Mouse (Mus musculus): ENCODE measurements around the gene 1700016K19Rik. TPM values are rescaled to one million over a fixed set of nuclear protein-coding genes. Genes with fewer than 3 reads are reported as not detected.

1700016K19Rik gene
- polyA plus RNA-seq, 2 experiments = 0.76 to 0.87 TPM

- no peaks in the 10 kb centered on the region for H3K27me3 ChIP-seq (ENCODE audit: control insufficient read depth, insufficient read depth, low read length)
- ATAC-seq (ENCODE audit: low FRiP score, low read depth) = no peak
- peaks cover 4% of the 10 kb centered on the region; the same call in 1 of the 2 replicates for H3K4me1 ChIP-seq (ENCODE audit: control insufficient read depth, insufficient read depth, low read length)
Observed at GRCm38 (mm10) chr11:76050509-76050908, 50.8 kb downstream of the 1700016K19Rik start.

GRCm38 (mm10) chr11:76050967-76051512, 51.3 kb downstream of the 1700016K19Rik start:
- H3K9me3 ChIP-seq (ENCODE audit: control insufficient read depth, low read length) = no peaks in the 10 kb centered on the region
- TF ChIP-seq POLR2A (IDR thresholded peaks at IDR 0.05; ENCODE audit: borderline replicate concordance, extremely low read depth, insufficient read depth, insufficient read length) = no peak
- H3K9ac ChIP-seq (ENCODE audit: low read depth, low read length, severe bottlenecking) = no peak overlapping the region
- DNase-seq (ENCODE audit: low spot score) (no peak), ATAC-seq (ENCODE audit: low FRiP score, low read depth) (no peak)
- 40% methylated on average over 5 of the region's 5 CpGs for WGBS
- H3K4me2 ChIP-seq (replicated peaks; ENCODE audit: low read depth, low read length, severe bottlenecking) = no peak overlapping the region
- no peak overlapping the region for H3K27ac ChIP-seq (replicated peaks; ENCODE audit: low read depth, low read length)
- H3K4me1 ChIP-seq (ENCODE audit: control insufficient read depth, insufficient read depth, low read length) = peaks cover 4% of the 10 kb centered on the region; the same call in 1 of the 2 replicates
- H3K36me3 ChIP-seq (ENCODE audit: control insufficient read depth, insufficient read depth, low read length) = peaks cover 8% of the 10 kb centered on the region; the same call in 1 of the 2 replicates
- no peaks in the 10 kb centered on the region for H3K27me3 ChIP-seq (ENCODE audit: control insufficient read depth, insufficient read depth, low read length)
- H3K4me3 ChIP-seq (replicated peaks; ENCODE audit: low read length) = no peak overlapping the region

More at GRCm38 (mm10) chr11:76050509-76050908, 50.8 kb downstream of the 1700016K19Rik start:
- H3K4me3 ChIP-seq (replicated peaks; ENCODE audit: low read length) = no peak overlapping the region
- TF ChIP-seq POLR2A (IDR thresholded peaks at IDR 0.05; ENCODE audit: borderline replicate concordance, extremely low read depth, insufficient read depth, insufficient read length) = no peak
- no peak overlapping the region for H3K27ac ChIP-seq (replicated peaks; ENCODE audit: low read depth, low read length)
- no peaks in the 10 kb centered on the region for H3K9me3 ChIP-seq (ENCODE audit: control insufficient read depth, low read length)
- no peak overlapping the region for H3K4me2 ChIP-seq (replicated peaks; ENCODE audit: low read depth, low read length, severe bottlenecking)
- WGBS = 43% methylated on average over 3 of the region's 3 CpGs
- no peak for DNase-seq (ENCODE audit: low spot score)
- H3K9ac ChIP-seq (ENCODE audit: low read depth, low read length, severe bottlenecking) = no peak overlapping the region
- peaks cover 13% of the 10 kb centered on the region; the same call in 1 of the 2 replicates for H3K36me3 ChIP-seq (ENCODE audit: control insufficient read depth, insufficient read depth, low read length)

- no peaks in the 10 kb centered on the region for H3K9me3 ChIP-seq (ENCODE audit: control insufficient read depth, low read length)
- no peak overlapping the region for H3K4me2 ChIP-seq (replicated peaks; ENCODE audit: low read depth, low read length, severe bottlenecking)
- no peaks in the 10 kb centered on the region for H3K36me3 ChIP-seq (ENCODE audit: control insufficient read depth, insufficient read depth, low read length)
- WGBS = 89% methylated on average over 5 of the region's 5 CpGs
- peaks cover 4% of the 10 kb centered on the region; the same call in 1 of the 2 replicates for H3K4me1 ChIP-seq (ENCODE audit: control insufficient read depth, insufficient read depth, low read length)
- ATAC-seq (ENCODE audit: low FRiP score, low read depth) (no peak), DNase-seq (ENCODE audit: low spot score) (no peak)
- TF ChIP-seq POLR2A (IDR thresholded peaks at IDR 0.05; ENCODE audit: borderline replicate concordance, extremely low read depth, insufficient read depth, insufficient read length) = no peak
- no peaks in the 10 kb centered on the region for H3K27me3 ChIP-seq (ENCODE audit: control insufficient read depth, insufficient read depth, low read length)
- no peak overlapping the region for H3K9ac ChIP-seq (ENCODE audit: low read depth, low read length, severe bottlenecking)
- H3K27ac ChIP-seq (replicated peaks; ENCODE audit: low read depth, low read length) = no peak overlapping the region
- no peak overlapping the region for H3K4me3 ChIP-seq (replicated peaks; ENCODE audit: low read length)
Observed at GRCm38 (mm10) chr11:76052496-76052895, 52.8 kb downstream of the 1700016K19Rik start.

Other genes with a start within 250 kb of the 1700016K19Rik start
- gene Doc2b, start 203.9 kb upstream of the 1700016K19Rik start, polyA plus RNA-seq (2012; rRNA removed) = 3.8 and 3.9 TPM in 2 replicates
- gene Doc2b, start 203.9 kb upstream of the 1700016K19Rik start, polyA plus RNA-seq (2014; fragmentation: Nextera tagmentation; extraction: Ambion mirVana) = 1.6 and 1.7 TPM in 2 replicates
- gene Rph3al, start 61.5 kb upstream of the 1700016K19Rik start, polyA plus RNA-seq (2012; rRNA removed) = 2.4 and 2.6 TPM in 2 replicates
- 2.2 and 2.6 TPM in 2 replicates for gene Rph3al, start 61.5 kb upstream of the 1700016K19Rik start, polyA plus RNA-seq (2014; fragmentation: Nextera tagmentation; extraction: Ambion mirVana)
- gene Rflnb, start 27.9 kb downstream of the 1700016K19Rik start, polyA plus RNA-seq (2012; rRNA removed) = 28.9 and 29.1 TPM in 2 replicates
- 52.2 and 55.7 TPM in 2 replicates for gene Rflnb, start 27.9 kb downstream of the 1700016K19Rik start, polyA plus RNA-seq (2014; fragmentation: Nextera tagmentation; extraction: Ambion mirVana)
- 26.6 and 29.6 TPM in 2 replicates for gene Vps53, start 179.7 kb downstream of the 1700016K19Rik start, polyA plus RNA-seq (2012; rRNA removed)
- gene Vps53, start 179.7 kb downstream of the 1700016K19Rik start, polyA plus RNA-seq (2014; fragmentation: Nextera tagmentation; extraction: Ambion mirVana) = 37.3 and 41.9 TPM in 2 replicates
- gene Fam57a, start 179.8 kb downstream of the 1700016K19Rik start, polyA plus RNA-seq (2012; rRNA removed) = 39.0 and 40.1 TPM in 2 replicates
- 48.3 and 60.8 TPM in 2 replicates for gene Fam57a, start 179.8 kb downstream of the 1700016K19Rik start, polyA plus RNA-seq (2014; fragmentation: Nextera tagmentation; extraction: Ambion mirVana)
- gene Dbil5, start 217.7 kb downstream of the 1700016K19Rik start, polyA plus RNA-seq (2012; rRNA removed) = 0.41 and 0.93 TPM in 2 replicates
- 0.64 and 1.4 TPM in 2 replicates for gene Dbil5, start 217.7 kb downstream of the 1700016K19Rik start, polyA plus RNA-seq (2014; fragmentation: Nextera tagmentation; extraction: Ambion mirVana)
- 14.8 and 17.1 TPM in 2 replicates for gene Gemin4, start 217.8 kb downstream of the 1700016K19Rik start, polyA plus RNA-seq (2012; rRNA removed)
- gene Gemin4, start 217.8 kb downstream of the 1700016K19Rik start, polyA plus RNA-seq (2014; fragmentation: Nextera tagmentation; extraction: Ambion mirVana) = 32.0 and 32.6 TPM in 2 replicates
- 11.9 and 15.2 TPM in 2 replicates for gene Mrm3, start 243.8 kb downstream of the 1700016K19Rik start, polyA plus RNA-seq (2012; rRNA removed)
- 20.8 and 20.9 TPM in 2 replicates for gene Mrm3, start 243.8 kb downstream of the 1700016K19Rik start, polyA plus RNA-seq (2014; fragmentation: Nextera tagmentation; extraction: Ambion mirVana)
- gene Glod4, start 243.8 kb downstream of the 1700016K19Rik start, polyA plus RNA-seq (2012; rRNA removed) = 36.4 and 56.2 TPM in 2 replicates
- 140 and 141 TPM in 2 replicates for gene Glod4, start 243.8 kb downstream of the 1700016K19Rik start, polyA plus RNA-seq (2014; fragmentation: Nextera tagmentation; extraction: Ambion mirVana)

All from limb, embryonic 14.5 days (tissue).